Mouse (Mus musculus) neural tube, embryonic 12.5 days (tissue): Measurements from ENCODE around the gene Slc4a4. TPM values are rescaled to one million over a fixed set of nuclear protein-coding genes. Genes with fewer than 3 reads are reported as not detected.
A peak's percentile ranks its signal among the peaks of the same experiment; 100 is the strongest.

Experiments used
- ATAC-seq: fragments of 200-750 bp; cut with Nextera tagmentation; 2 replicates; pipeline ENCODE4 v1.8.0; 2017; ENCODE audit warnings: low read depth, mild to moderate bottlenecking, moderate TSS enrichment, moderate library complexity; ENCODE audit not compliant: low FRiP score
- H3K27ac ChIP-seq: fragments of 300-500 bp; sonication (generic); 2 replicates; pipeline ENCODE4 v1.5.1; 2016
- H3K27me3 ChIP-seq: fragments of 300-500 bp; sonication (generic); replicated peaks from 2 replicates; pipeline ENCODE4 v1.6.1; 2016; ENCODE audit warnings: mild to moderate bottlenecking
- H3K36me3 ChIP-seq: fragments of 300-500 bp; sonication (generic); 2 replicates; pipeline ENCODE4 v1.6.1; 2016; ENCODE audit warnings: mild to moderate bottlenecking
- H3K4me1 ChIP-seq: fragments of 300-500 bp; sonication (generic); 2 replicates; pipeline ENCODE4 v1.6.1; 2016
- H3K4me2 ChIP-seq: fragments of 300-500 bp; sonication (generic); replicated peaks from 2 replicates; pipeline ENCODE4 v1.6.1; 2016; ENCODE audit warnings: mild to moderate bottlenecking
- H3K4me3 ChIP-seq: fragments of 300-500 bp; sonication (generic); 2 replicates; pipeline ENCODE4 v1.5.1; 2016
- H3K9ac ChIP-seq: fragments of 300-500 bp; sonication (generic); 2 replicates; pipeline ENCODE4 v1.6.1; 2016; ENCODE audit warnings: mild to moderate bottlenecking
- H3K9me3 ChIP-seq: fragments of 300-500 bp; sonication (generic); 2 replicates; pipeline ENCODE4 v1.6.1; 2016; ENCODE audit warnings: mild to moderate bottlenecking
- WGBS: fragments of 180-500 bp; shearing (Covaris S2); methylation state at CpG from one replicate; pipeline ENCODE4 v1.1.7; 2016; 5-methylcytosine and 5-hydroxymethylcytosine counted together
- polyA plus RNA-seq: library from polyadenylated mRNA; unstranded; fragments of >200 nt; fragmentation: Nextera tagmentation; extraction: Ambion mirVana; gene quantifications from 2 replicates; pipeline ENCODE4 v1.2.1, GENCODE M21; 2016

Slc4a4 gene
- polyA plus RNA-seq, 1 experiment from 2014 or later: 3.9 TPM

DNA sequence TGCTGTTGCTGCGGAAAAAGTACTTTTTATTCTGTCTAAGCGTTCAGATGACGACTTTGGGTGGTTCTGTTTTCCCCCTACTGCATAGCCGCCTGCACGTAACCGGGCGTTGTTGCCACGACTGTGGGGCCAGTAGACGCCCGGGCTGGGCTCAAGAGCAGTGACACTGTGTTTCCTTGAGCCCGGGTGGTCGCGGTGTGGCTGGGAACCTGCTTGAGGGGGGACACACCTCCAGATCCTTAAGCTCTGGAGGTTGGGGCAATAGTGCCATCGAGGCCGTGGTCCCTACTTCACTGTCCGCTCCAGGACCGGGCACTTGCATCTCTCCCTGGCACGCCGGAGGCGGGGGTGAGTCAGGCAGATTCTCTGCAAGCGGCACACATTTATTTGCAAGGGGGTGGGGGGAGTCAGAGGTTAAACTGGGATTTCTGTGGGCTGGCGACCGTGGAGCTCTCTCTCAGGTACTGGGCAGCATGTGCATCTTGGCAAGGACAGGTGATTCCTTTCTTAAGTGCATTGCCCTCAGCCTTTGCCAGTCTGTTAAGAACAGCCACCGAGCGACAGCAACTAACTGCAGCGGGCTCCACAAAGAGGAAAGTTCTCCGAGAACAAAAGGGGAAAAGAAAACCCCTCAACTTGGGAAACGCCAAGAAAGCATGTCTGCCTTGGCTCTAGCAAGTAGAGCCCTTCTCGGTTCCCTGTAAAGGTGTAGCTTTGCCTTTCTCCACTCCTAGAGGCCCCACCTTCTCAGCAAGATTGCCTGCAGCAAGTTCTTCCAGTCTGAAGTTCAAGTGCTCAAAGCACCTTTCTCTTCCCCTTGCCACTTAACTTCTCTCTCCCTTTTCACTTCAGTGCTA lies 1.2 kb downstream of the Slc4a4 start:
- H3K4me3 ChIP-seq: peak overlapping the region; percentile 69
- peak overlapping the region; percentile 98 for H3K4me2 ChIP-seq
- H3K9me3 ChIP-seq: no peaks in the 10 kb centered on the region
- H3K36me3 ChIP-seq: no peaks in the 10 kb centered on the region
- H3K4me1 ChIP-seq: 0 out of 2 replicates have a peak, but pooled peaks cover 12% of the 10 kb centered on the region
- no peak overlapping the region for H3K27ac ChIP-seq
- H3K27me3 ChIP-seq: peaks cover 3% of the 10 kb centered on the region; the same call in 1 of the 2 replicates
- ATAC-seq: peak; percentile 45
- peak overlapping the region; percentile 74 for H3K9ac ChIP-seq
- under 1% methylated on average over 29 of the region's 29 CpGs for WGBS

DNA sequence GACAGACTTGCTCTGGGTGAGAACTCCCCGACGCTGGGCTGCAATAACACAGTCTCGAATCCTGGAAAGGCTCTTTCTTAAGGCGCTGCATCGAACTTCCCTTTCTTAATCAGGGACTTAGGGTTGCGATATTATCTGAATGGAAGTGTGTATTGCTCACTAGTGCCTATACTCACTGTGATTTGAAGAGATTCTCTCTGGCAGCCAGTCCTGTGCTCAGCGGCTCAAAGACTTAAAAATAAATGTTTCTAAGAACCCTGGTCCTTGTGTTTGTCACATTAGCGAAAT lies 1.7 kb downstream of the Slc4a4 start:
- WGBS: 47% methylated on average over 8 of the region's 8 CpGs
- Histone ChIP-seq H3K9me3 (no peaks in the 10 kb centered on the region), H3K36me3 (no peaks in the 10 kb centered on the region), H3K4me1 (0 out of 2 replicates have a peak, but pooled peaks cover 12% of the 10 kb centered on the region), H3K27me3 (peaks cover 3% of the 10 kb centered on the region; the same call in 1 of the 2 replicates), H3K9ac (no peak overlapping the region), H3K4me2 (peak overlapping the region; percentile 98), H3K27ac (no peak overlapping the region), H3K4me3 (no peak overlapping the region)
- no peak for ATAC-seq

DNA sequence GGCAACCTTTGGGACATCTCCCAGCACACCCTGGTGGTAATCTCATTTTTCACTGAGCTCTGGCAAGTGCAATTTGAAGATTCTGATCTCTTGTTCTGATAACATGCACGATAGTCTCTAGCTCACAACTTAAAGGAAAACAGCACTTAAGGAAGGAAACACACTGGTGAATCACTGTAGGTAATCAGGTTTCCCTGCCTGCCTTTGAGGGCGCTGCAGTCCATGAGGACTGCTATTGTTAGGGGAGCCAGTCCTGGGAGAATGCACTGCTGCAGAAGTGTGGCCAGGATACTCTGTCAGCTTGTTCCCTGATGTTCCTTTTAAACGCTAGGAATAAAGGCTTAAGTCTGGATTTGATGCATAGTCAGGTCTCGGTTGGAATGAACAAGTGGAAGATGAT lies 2.7 kb downstream of the Slc4a4 start:
- no peaks in the 10 kb centered on the region for H3K36me3 ChIP-seq
- no peak overlapping the region for H3K4me3 ChIP-seq
- H3K4me1 ChIP-seq: 0 out of 2 replicates have a peak, but pooled peaks cover 12% of the 10 kb centered on the region
- no peak for ATAC-seq
- H3K9ac ChIP-seq: no peak overlapping the region
- H3K4me2 ChIP-seq: no peak overlapping the region
- H3K27me3 ChIP-seq: peaks cover 3% of the 10 kb centered on the region; the same call in 1 of the 2 replicates
- H3K9me3 ChIP-seq: no peaks in the 10 kb centered on the region
- WGBS: 31% methylated on average over 4 of the region's 4 CpGs
- no peak overlapping the region for H3K27ac ChIP-seq

GRCm38 (mm10) chr5:88890146-88890545 lies 3.5 kb downstream of the Slc4a4 start:
- no peak overlapping the region for H3K4me2 ChIP-seq
- 92% methylated on average over 4 of the region's 4 CpGs for WGBS
- no peaks in the 10 kb centered on the region for H3K9me3 ChIP-seq
- H3K4me3 ChIP-seq: no peak overlapping the region
- H3K27ac ChIP-seq: no peak overlapping the region
- no peaks in the 10 kb centered on the region for H3K36me3 ChIP-seq
- no peak overlapping the region for H3K9ac ChIP-seq
- no peak for ATAC-seq
- H3K27me3 ChIP-seq: peaks cover 3% of the 10 kb centered on the region; the same call in 1 of the 2 replicates
- 0 out of 2 replicates have a peak, but pooled peaks cover 12% of the 10 kb centered on the region for H3K4me1 ChIP-seq

DNA sequence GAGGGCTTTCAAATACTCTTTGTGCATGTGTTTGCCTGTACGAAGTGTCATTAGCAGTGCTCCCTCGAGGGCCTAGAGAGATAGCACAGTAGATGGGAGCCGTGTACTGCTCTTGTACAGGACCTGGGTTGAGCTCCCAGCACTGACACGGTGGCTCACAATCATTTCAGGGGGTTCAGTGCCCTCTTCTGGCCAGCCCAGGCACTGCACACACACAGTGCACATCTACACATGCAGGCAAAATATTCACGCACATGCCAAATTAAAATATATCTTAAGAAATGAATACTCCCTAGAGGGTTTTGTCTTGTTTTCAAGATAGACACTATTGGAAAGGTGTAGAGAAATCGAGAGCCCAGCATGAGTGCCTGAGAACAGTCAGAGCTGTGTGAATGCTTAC lies 10.0 kb downstream of the Slc4a4 start:
- H3K27me3 ChIP-seq: no peaks in the 10 kb centered on the region
- H3K36me3 ChIP-seq: no peaks in the 10 kb centered on the region
- peaks cover 4% of the 10 kb centered on the region; the same call in 1 of the 2 replicates for H3K9me3 ChIP-seq
- no peak overlapping the region for H3K9ac ChIP-seq
- no peak overlapping the region for H3K4me2 ChIP-seq
- H3K4me1 ChIP-seq: no peaks in the 10 kb centered on the region
- no peak overlapping the region for H3K4me3 ChIP-seq
- H3K27ac ChIP-seq: no peak overlapping the region
- WGBS: 90% methylated on average over 6 of the region's 6 CpGs
- ATAC-seq: no peak

DNA sequence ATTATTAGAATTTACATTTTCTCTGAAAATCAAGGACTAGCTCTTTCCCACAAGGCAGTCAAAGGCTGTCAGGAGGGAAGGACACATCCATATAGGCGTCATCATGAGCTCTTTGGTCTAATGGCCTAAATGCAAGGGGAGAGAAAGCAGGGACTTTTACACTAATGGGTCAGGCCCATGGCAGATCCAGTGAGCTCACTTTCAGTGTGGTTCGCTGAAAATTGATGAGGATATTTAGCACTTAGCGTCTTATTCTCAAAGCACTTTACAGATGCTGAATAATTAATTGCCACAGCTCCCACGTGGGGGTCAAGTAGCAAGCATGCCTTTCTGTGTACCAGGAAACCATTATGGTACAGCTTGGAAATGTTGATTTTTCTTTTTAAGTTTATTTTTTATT lies 16.5 kb downstream of the Slc4a4 start:
- H3K27me3 ChIP-seq: no peaks in the 10 kb centered on the region
- no peak overlapping the region for H3K9ac ChIP-seq
- ATAC-seq: peak; percentile 52
- H3K27ac ChIP-seq: no peak overlapping the region
- H3K9me3 ChIP-seq: no peaks in the 10 kb centered on the region
- no peaks in the 10 kb centered on the region for H3K36me3 ChIP-seq
- H3K4me3 ChIP-seq: no peak overlapping the region
- no peak overlapping the region for H3K4me2 ChIP-seq
- no peaks in the 10 kb centered on the region for H3K4me1 ChIP-seq
- WGBS: 47% methylated on average over 4 of the region's 4 CpGs

DNA sequence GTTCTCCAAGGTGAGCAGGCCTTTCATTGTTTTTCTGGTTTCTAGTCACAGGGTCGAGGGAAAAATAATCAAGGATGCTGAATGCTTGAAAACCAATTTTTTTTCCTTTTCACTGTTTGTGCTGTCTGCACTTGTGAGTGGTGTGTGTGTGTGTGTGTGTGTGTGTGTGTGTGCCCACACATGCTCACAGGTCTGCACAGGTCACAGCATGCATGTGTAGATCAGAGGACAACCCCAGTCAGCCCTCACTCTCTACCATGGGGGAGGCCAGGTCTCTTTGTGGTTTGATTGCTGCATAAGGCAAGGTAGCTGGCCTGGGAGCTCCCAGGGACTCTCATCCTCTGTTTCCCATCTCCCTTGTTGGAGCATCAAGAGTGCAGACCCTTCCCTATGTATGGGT lies 16.9 kb downstream of the Slc4a4 start:
- H3K27me3 ChIP-seq: no peaks in the 10 kb centered on the region
- no peaks in the 10 kb centered on the region for H3K9me3 ChIP-seq
- H3K4me2 ChIP-seq: no peak overlapping the region
- H3K4me1 ChIP-seq: no peaks in the 10 kb centered on the region
- H3K9ac ChIP-seq: no peak overlapping the region
- H3K36me3 ChIP-seq: no peaks in the 10 kb centered on the region
- H3K27ac ChIP-seq: no peak overlapping the region
- WGBS: 63% methylated on average over 1 of the region's 1 CpGs
- H3K4me3 ChIP-seq: no peak overlapping the region
- ATAC-seq: no peak

- H3K4me1 ChIP-seq: no peaks in the 10 kb centered on the region
- no peak overlapping the region for H3K9ac ChIP-seq
- no peak overlapping the region for H3K27ac ChIP-seq
- H3K4me3 ChIP-seq: no peak overlapping the region
- H3K27me3 ChIP-seq: no peaks in the 10 kb centered on the region
- no peaks in the 10 kb centered on the region for H3K36me3 ChIP-seq
- ATAC-seq: no peak
- WGBS: 85% methylated on average over 7 of the region's 7 CpGs
- no peaks in the 10 kb centered on the region for H3K9me3 ChIP-seq
- no peak overlapping the region for H3K4me2 ChIP-seq
Measured at GRCm38 (mm10) chr5:88904841-88905240, 18.2 kb downstream of the Slc4a4 start.

- H3K9ac ChIP-seq: no peak overlapping the region
- no peak overlapping the region for H3K27ac ChIP-seq
- ATAC-seq: no peak
- H3K4me3 ChIP-seq: no peak overlapping the region
- H3K9me3 ChIP-seq: no peaks in the 10 kb centered on the region
- H3K4me2 ChIP-seq: no peak overlapping the region
- H3K27me3 ChIP-seq: no peaks in the 10 kb centered on the region
- H3K36me3 ChIP-seq: no peaks in the 10 kb centered on the region
- 90% methylated on average over 3 of the region's 3 CpGs for WGBS
- no peaks in the 10 kb centered on the region for H3K4me1 ChIP-seq
Measured at GRCm38 (mm10) chr5:88907615-88908014, 21.0 kb downstream of the Slc4a4 start.

- Histone ChIP-seq H3K9ac (no peak overlapping the region), H3K4me3 (no peak overlapping the region), H3K27me3 (no peaks in the 10 kb centered on the region), H3K9me3 (no peaks in the 10 kb centered on the region), H3K4me2 (no peak overlapping the region), H3K36me3 (no peaks in the 10 kb centered on the region), H3K4me1 (no peaks in the 10 kb centered on the region), H3K27ac (no peak overlapping the region)
- no peak for ATAC-seq
- 95% methylated on average over 2 of the region's 2 CpGs for WGBS
Measured at GRCm38 (mm10) chr5:88912629-88913028, 26.0 kb downstream of the Slc4a4 start.

- Histone ChIP-seq H3K4me3 (no peak overlapping the region), H3K27me3 (no peaks in the 10 kb centered on the region), H3K4me1 (no peaks in the 10 kb centered on the region), H3K36me3 (no peaks in the 10 kb centered on the region), H3K27ac (no peak overlapping the region), H3K9ac (no peak overlapping the region), H3K4me2 (no peak overlapping the region), H3K9me3 (no peaks in the 10 kb centered on the region)
- no peak for ATAC-seq
- WGBS: 91% methylated on average over 5 of the region's 5 CpGs
Measured at GRCm38 (mm10) chr5:88915082-88915481, 28.5 kb downstream of the Slc4a4 start.

DNA sequence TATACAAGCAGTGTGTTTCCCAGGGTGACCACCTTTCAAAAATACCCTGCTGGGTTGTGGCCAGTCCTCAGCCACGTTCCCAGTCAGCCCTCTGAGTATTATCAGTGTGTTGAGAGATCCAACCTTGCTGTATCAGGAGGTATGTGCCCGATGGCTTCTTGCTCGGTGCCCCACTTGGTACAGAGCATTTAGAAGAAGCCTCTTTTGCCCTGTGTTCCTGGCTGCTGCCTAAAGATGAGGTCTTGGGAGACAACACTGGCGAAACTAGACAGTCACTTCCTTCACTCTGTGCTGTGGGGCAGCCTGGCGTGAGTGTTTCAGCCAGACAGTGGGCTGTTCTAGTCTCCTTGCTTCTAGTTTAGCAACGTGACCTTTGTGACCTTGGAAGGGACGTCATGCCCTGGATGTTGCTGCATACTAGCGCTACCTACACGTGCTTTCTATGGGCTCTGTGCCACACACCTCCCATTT lies 29.9 kb downstream of the Slc4a4 start:
- H3K4me2 ChIP-seq: no peak overlapping the region
- no peak overlapping the region for H3K9ac ChIP-seq
- no peak overlapping the region for H3K27ac ChIP-seq
- H3K27me3 ChIP-seq: no peaks in the 10 kb centered on the region
- no peaks in the 10 kb centered on the region for H3K4me1 ChIP-seq
- H3K9me3 ChIP-seq: no peaks in the 10 kb centered on the region
- H3K4me3 ChIP-seq: no peak overlapping the region
- no peaks in the 10 kb centered on the region for H3K36me3 ChIP-seq
- no peak for ATAC-seq
- 74% methylated on average over 9 of the region's 9 CpGs for WGBS

DNA sequence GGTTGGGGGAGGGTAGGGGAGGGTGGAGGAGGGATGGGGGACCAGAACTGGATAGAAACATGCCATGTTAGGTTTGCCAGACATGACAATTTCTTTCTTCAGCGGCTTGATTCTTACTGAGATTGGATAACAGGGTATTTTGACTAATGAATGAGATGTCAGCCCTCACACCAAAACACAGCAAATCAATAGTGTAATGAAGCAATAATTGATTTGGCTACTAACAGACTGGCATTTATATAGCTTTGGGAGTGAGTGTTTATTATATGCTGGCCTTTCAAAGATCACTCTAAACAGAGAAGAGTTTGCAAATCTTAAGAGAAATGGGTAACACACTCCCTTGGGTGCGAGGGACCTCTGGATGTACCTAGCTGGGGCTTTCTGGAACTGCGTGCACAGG lies 30.6 kb downstream of the Slc4a4 start:
- Histone ChIP-seq H3K9ac (no peak overlapping the region), H3K4me1 (no peaks in the 10 kb centered on the region)
- 84% methylated on average over 3 of the region's 3 CpGs for WGBS

More for the DNA sequence above, 30.6 kb downstream of the Slc4a4 start:
- Histone ChIP-seq H3K27me3 (no peaks in the 10 kb centered on the region), H3K4me3 (no peak overlapping the region), H3K36me3 (no peaks in the 10 kb centered on the region), H3K9me3 (no peaks in the 10 kb centered on the region), H3K4me2 (no peak overlapping the region), H3K27ac (no peak overlapping the region)
- no peak for ATAC-seq
